Mouse (Mus musculus) small intestine, adult 2 months (tissue): ENCODE measurements around the gene Ntf5.

Source experiments
- CTCF ChIP-seq: fragments of 200-500 bp; IDR thresholded peaks from 2 replicates; pipeline ENCODE4 v1.5.1; 2012; ENCODE audit warnings: low read depth, mild to moderate bottlenecking, control low read depth, inconsistent platforms, low read length, moderate library complexity, mixed read lengths; ENCODE audit not compliant: insufficient replicate concordance, insufficient read length; ENCODE audit errors: extremely low read depth
- POLR2A ChIP-seq: fragments of 200-500 bp; IDR thresholded peaks from 2 replicates; pipeline ENCODE4 v1.6.1; 2012; ENCODE audit warnings: low read depth, mild to moderate bottlenecking, control low read depth, inconsistent platforms, low read length, moderate library complexity

DNA sequence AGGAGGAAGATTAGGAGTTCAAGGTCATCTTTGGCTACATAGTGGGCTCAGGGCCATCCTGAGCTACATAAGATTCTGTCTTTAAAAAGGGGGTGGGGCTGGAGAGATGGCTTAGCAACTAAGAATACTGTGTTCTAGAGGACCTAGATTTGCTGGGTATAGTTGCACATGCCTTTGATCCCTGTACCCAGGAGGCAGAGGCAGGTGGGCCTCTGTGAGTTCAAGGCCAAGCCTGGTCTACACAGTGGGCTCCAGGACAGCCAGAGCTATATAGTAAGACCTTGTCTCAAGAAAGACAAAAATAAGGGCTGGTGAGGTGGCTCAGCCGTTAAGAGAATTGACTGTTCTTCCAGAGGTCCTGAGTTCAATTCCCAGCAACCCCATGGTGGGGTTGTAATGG, 36.5 kb downstream of the Ntf5 start:
- TF ChIP-seq POLR2A (no peak), CTCF (no peak)
